Mouse (Mus musculus) forebrain, postnatal 0 days (tissue): ENCODE data around the gene Hrh2. TPM values are rescaled to one million over a fixed set of nuclear protein-coding genes. Genes with fewer than 3 reads are reported as not detected.

ENCODE experiments used
- ATAC-seq: fragments of 200-750 bp; cut with Nextera tagmentation; 2 replicates; pipeline ENCODE4 v1.8.0; 2017; ENCODE audit warnings: mild to moderate bottlenecking, moderate library complexity
- DNase-seq: peaks from one replicate; pipeline ENCODE4 v3.0.0-alpha.2; 2015
- H3K27ac ChIP-seq: fragments of 300-500 bp; sonication (generic); 2 replicates; pipeline ENCODE4 v1.5.1; 2014; ENCODE audit warnings: low read depth, mild to moderate bottlenecking, antibody characterized with exemption, low read length, moderate library complexity, mixed read lengths
- H3K27me3 ChIP-seq: fragments of 300-500 bp; sonication (generic); 2 replicates; pipeline ENCODE4 v1.6.1; 2014; ENCODE audit warnings: mild to moderate bottlenecking, low read length, mixed read lengths; ENCODE audit not compliant: insufficient read depth
- H3K36me3 ChIP-seq: fragments of 300-500 bp; sonication (generic); 2 replicates; pipeline ENCODE4 v1.6.1; 2014; ENCODE audit warnings: mild to moderate bottlenecking, moderate library complexity; ENCODE audit not compliant: insufficient read depth
- H3K4me1 ChIP-seq: fragments of 300-500 bp; sonication (generic); 2 replicates; pipeline ENCODE4 v1.6.1; 2014; ENCODE audit warnings: antibody characterized with exemption; ENCODE audit not compliant: insufficient read depth
- H3K4me2 ChIP-seq: fragments of 300-500 bp; sonication (generic); 2 replicates; pipeline ENCODE4 v1.6.1; 2014; ENCODE audit warnings: low read depth, mild to moderate bottlenecking, moderate library complexity
- H3K4me3 ChIP-seq: fragments of 300-500 bp; sonication (generic); 2 replicates; pipeline ENCODE4 v1.5.1; 2014; ENCODE audit warnings: low read depth, low read length, mixed read lengths
- H3K9ac ChIP-seq: fragments of 300-500 bp; sonication (generic); 2 replicates; pipeline ENCODE4 v1.6.1; 2014; ENCODE audit warnings: mild to moderate bottlenecking
- H3K9me3 ChIP-seq: fragments of 300-500 bp; sonication (generic); 2 replicates; pipeline ENCODE4 v1.6.1; 2016; ENCODE audit warnings: low read length
- CTCF ChIP-seq: sonication (generic); IDR thresholded peaks from 2 replicates; pipeline ENCODE4 v1.5.1; 2016; ENCODE audit warnings: antibody characterized with exemption, control low read depth, low read depth
- WGBS: fragments of 180-500 bp; shearing (Covaris S2); extraction: QIAGEN DNeasy Blood & Tissue Kit; methylation state at CpG from one replicate; pipeline ENCODE4 v1.1.7; 2014; 5-methylcytosine and 5-hydroxymethylcytosine counted together
- polyA plus RNA-seq: library from polyadenylated mRNA; unstranded; fragments of >200 nt; fragmentation: Nextera tagmentation; extraction: Ambion mirVana; gene quantifications from 2 replicates; pipeline ENCODE4 v1.2.1, GENCODE M21; 2015
- total RNA-seq: library from RNA; depleted of rRNA; stranded (reverse); fragments of >200 nt; gene quantifications from 2 replicates; pipeline ENCODE4 v1.2.3, GENCODE M21; 2014

Gene Hrh2
- total and polyA plus RNA-seq, 2 experiments from 2014 or later: 1.3 to 2.5 TPM

DNA sequence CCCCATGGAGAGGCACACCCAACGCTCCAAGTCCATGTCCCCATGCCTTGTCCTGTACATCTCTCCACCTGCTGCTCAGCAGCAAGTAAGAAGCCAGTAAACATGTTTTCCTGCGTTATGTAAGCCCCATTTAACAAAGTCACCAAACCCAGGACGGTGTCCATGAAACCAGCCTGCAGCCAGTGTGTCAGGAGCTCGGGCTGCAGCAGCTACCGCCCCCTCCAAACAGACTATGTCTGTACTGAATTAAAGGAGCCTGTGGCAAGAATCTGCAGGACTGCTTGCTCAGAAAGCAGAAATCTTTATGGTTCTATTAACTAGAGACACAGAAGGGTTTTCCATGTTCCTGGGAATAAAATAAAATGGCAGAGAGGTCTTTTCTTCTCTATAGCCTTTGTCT, 53.3 kb downstream of the Hrh2 start:
- Histone ChIP-seq H3K27ac (no peak overlapping the region), H3K9me3 (no peaks in the 10 kb centered on the region), H3K9ac (no peak overlapping the region), H3K4me3 (no peak overlapping the region), H3K4me1 (0 out of 2 replicates have a peak, but pooled peaks cover 5% of the 10 kb centered on the region), H3K36me3 (no peaks in the 10 kb centered on the region), H3K27me3 (no peaks in the 10 kb centered on the region), H3K4me2 (no peak overlapping the region)
- no peak for TF ChIP-seq CTCF
- ATAC-seq (no peak), DNase-seq (no peak)
- 73% methylated on average over 5 of the region's 5 CpGs for WGBS

DNA sequence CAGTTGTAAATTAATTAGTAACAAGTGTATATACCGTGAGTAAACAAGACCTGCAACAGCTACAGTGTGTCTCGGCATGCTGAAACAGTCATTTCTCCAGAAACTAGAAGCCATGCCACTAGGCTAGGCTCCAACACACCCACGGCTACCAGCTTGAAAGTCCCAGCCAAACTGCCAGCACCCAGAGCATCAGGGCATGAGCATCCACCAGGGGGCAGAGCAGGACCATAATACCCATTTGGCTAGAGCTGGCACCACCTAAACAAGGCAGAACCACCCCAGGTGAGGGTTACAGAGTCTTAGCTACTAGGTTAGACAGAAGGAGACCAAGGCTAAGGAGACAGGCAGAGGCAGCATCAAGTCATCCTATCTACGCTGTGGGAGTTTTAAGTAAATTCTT, 55.6 kb downstream of the Hrh2 start:
- H3K9ac ChIP-seq: no peak overlapping the region
- no peaks in the 10 kb centered on the region for H3K9me3 ChIP-seq
- no peak overlapping the region for H3K4me3 ChIP-seq
- ATAC-seq (peak; percentile 82), DNase-seq (peak; percentile 92)
- H3K4me2 ChIP-seq: no peak overlapping the region
- 0 out of 2 replicates have a peak, but pooled peaks cover 9% of the 10 kb centered on the region for H3K4me1 ChIP-seq
- no peaks in the 10 kb centered on the region for H3K27me3 ChIP-seq
- 22% methylated on average over 4 of the region's 4 CpGs for WGBS
- TF ChIP-seq CTCF: peak; percentile 97
- no peak overlapping the region for H3K27ac ChIP-seq
- H3K36me3 ChIP-seq: no peaks in the 10 kb centered on the region

GRCm38 (mm10) chr13:54248436-54248995, 56.6 kb downstream of the Hrh2 start:
- 0 out of 2 replicates have a peak, but pooled peaks cover 9% of the 10 kb centered on the region for H3K4me1 ChIP-seq
- no peak for TF ChIP-seq CTCF
- no peak for ATAC-seq
- H3K4me2 ChIP-seq: no peak overlapping the region
- H3K9ac ChIP-seq: no peak overlapping the region
- no peak overlapping the region for H3K4me3 ChIP-seq
- no peak for DNase-seq
- 76% methylated on average over 13 of the region's 13 CpGs for WGBS
- H3K27ac ChIP-seq: no peak overlapping the region
- H3K27me3 ChIP-seq: no peaks in the 10 kb centered on the region
- H3K9me3 ChIP-seq: no peaks in the 10 kb centered on the region
- no peaks in the 10 kb centered on the region for H3K36me3 ChIP-seq

DNA sequence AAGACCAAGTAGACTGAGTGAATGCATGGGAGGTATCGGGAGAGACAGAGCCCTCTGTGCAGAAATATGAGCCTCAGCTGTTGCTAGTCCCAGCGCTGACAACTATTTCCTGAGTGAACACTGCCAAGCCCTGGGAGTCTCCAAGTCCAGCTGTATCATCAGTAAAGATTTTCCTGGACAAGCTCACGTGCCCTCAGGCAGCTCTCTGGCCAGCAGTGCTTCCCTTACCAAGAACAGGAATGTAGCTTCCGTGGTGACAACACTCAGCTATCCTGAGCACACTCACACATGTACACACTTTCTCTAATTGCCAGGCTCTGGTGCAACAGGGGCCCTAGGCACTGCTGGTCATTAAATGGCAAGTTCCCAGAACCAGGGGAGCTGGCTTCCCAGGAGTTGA, 57.1 kb downstream of the Hrh2 start:
- no peak overlapping the region for H3K4me3 ChIP-seq
- no peaks in the 10 kb centered on the region for H3K27me3 ChIP-seq
- WGBS: 67% methylated on average over 4 of the region's 4 CpGs
- H3K9me3 ChIP-seq: no peaks in the 10 kb centered on the region
- H3K27ac ChIP-seq: no peak overlapping the region
- no peak overlapping the region for H3K4me2 ChIP-seq
- no peak overlapping the region for H3K9ac ChIP-seq
- no peaks in the 10 kb centered on the region for H3K36me3 ChIP-seq
- TF ChIP-seq CTCF: no peak
- ATAC-seq: no peak
- 0 out of 2 replicates have a peak, but pooled peaks cover 9% of the 10 kb centered on the region for H3K4me1 ChIP-seq
- DNase-seq: no peak

DNA sequence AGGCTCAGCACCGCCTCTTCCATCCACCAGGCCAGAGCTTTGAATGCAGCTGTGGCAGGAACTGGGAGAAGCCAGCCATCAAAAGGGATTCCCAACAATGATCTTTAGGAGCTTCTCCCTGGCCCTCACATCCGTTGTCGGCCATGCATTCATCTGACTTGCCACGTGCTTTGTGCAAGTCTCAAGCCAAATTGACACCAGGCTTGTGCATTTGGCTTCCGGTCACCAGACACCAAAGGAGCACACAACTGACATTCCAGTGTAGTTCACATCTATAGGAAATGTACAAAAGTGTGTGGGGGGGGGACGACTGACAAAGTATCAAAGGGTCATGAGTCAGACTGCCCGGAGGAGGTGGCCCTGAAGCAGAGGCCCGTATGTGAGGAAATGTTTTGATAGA, 58.4 kb downstream of the Hrh2 start:
- no peaks in the 10 kb centered on the region for H3K9me3 ChIP-seq
- WGBS: 45% methylated on average over 8 of the region's 8 CpGs
- no peak for TF ChIP-seq CTCF
- 0 out of 2 replicates have a peak, but pooled peaks cover 9% of the 10 kb centered on the region for H3K4me1 ChIP-seq
- H3K9ac ChIP-seq: no peak overlapping the region
- H3K4me3 ChIP-seq: no peak overlapping the region
- no peak for DNase-seq
- no peak overlapping the region for H3K4me2 ChIP-seq
- H3K27me3 ChIP-seq: no peaks in the 10 kb centered on the region
- H3K27ac ChIP-seq: no peak overlapping the region
- H3K36me3 ChIP-seq: no peaks in the 10 kb centered on the region
- no peak for ATAC-seq

DNA sequence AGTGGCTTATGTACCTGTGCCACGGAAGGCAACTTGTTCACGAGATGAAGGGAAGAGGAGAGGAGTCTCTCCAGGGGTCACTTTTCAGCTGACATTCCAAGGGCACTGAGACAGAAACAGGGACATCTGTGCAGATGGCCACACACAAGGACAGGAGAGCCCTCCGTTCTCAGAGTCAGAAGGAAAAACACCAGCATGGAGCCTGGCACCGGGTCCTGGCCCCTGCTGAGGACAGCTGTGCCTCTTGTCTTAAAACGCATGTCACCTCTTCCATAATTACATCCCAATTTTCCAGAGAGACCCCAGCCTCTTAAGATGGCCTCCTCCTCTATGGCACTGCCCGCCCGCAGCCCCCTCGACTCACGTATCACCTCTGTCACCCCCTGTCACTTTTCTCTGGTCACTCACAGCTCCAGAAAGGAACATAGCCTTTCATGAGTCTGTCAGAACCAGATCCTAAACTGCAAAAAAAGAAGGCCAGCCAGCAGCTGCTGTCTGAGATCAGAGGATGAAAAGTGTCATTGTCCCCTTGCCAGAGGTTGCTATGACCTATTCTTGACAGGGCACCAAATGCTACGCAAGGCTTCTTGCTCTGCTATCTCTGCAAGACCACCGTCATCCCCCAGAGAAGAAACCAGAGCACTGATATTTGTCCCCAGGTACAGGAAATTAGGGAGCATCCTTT, 59.8 kb downstream of the Hrh2 start:
- Histone ChIP-seq H3K27me3 (no peaks in the 10 kb centered on the region), H3K4me1 (peaks cover 9% of the 10 kb centered on the region; the same call in 1 of the 2 replicates), H3K36me3 (no peaks in the 10 kb centered on the region), H3K4me2 (no peak overlapping the region), H3K9ac (no peak overlapping the region), H3K27ac (no peak overlapping the region), H3K9me3 (no peaks in the 10 kb centered on the region), H3K4me3 (no peak overlapping the region)
- TF ChIP-seq CTCF: no peak
- DNase-seq (no peak), ATAC-seq (no peak)
- 80% methylated on average over 11 of the region's 11 CpGs for WGBS

- H3K27me3 ChIP-seq: no peaks in the 10 kb centered on the region
- 0 out of 2 replicates have a peak overlapping the region, but pooled peaks have one; percentile 14 for H3K9ac ChIP-seq
- peaks cover 12% of the 10 kb centered on the region; the same call in 1 of the 2 replicates for H3K4me1 ChIP-seq
- DNase-seq (no peak), ATAC-seq (peak; percentile 73)
- H3K4me2 ChIP-seq: 0 out of 2 replicates have a peak overlapping the region, but pooled peaks have one; percentile 9
- H3K9me3 ChIP-seq: no peaks in the 10 kb centered on the region
- no peak overlapping the region for H3K4me3 ChIP-seq
- no peak for TF ChIP-seq CTCF
- no peaks in the 10 kb centered on the region for H3K36me3 ChIP-seq
- H3K27ac ChIP-seq: no peak overlapping the region
- 29% methylated on average over 10 of the region's 10 CpGs for WGBS
Observed at GRCm38 (mm10) chr13:54257580-54258223, 65.8 kb downstream of the Hrh2 start.
